Mouse (Mus musculus): ENCODE measurements around the gene Rps6ka5. TPM values are rescaled to one million over a fixed set of nuclear protein-coding genes. Genes with fewer than 3 reads are reported as not detected.

Gene Rps6ka5
- polyA plus RNA-seq (2017; shearing (Covaris generic)): 10 to 100 TPM; 10.1 to 12.2 TPM

GRCm38 (mm10) chr12:100726651-100727050, at the start of gene Rps6ka5:
Rps6ka5 (minus strand) TSS chr12:100726983.

DNA sequence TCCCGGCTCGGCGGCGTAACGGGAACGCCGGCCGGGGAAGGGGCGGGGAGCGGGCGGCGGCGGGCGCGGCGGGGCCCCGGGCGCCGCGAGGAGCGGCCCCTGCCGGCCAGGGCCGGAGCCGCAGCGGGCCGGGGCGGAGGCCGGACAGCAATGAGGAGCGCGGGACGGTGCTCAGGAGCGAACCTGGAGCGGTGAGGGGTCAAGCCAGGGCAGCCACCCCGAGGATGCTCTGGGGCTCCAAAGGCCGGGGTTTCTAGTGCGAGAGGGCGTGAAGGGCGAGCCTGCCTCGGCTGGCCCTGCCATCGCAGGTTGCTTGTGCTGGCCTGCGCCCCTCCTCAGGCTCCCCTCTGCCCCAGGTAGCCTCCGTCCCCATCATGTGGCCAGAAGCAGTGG, 206.0 kb downstream of the Rps6ka5 start, which contains the start of gene Ttc7b:
Gene Ttc7b (minus strand): TSS at position 33 of the 393 bp plus-strand sequence.

Other genes with a start within 250 kb of the Rps6ka5 start
- gene Ttc7b, start 206.2 kb downstream of the Rps6ka5 start, polyA plus RNA-seq (2017; shearing (Covaris generic)): 10 to 100 TPM in 1 of 2 experiments, 1 to 10 TPM in 1; 9.8 to 13.2 TPM
- 1 to 10 TPM; 5.4 to 8.1 TPM for gene Dglucy, start 52.1 kb upstream of the Rps6ka5 start, polyA plus RNA-seq (2017; shearing (Covaris generic))
- gene Gpr68, start 181.2 kb upstream of the Rps6ka5 start, polyA plus RNA-seq (2017; shearing (Covaris generic)): 10 to 100 TPM; 33.0 to 82.3 TPM

Measured in activated CD4-positive, CD25-positive, alpha-beta regulatory T cell (primary cell).